Mouse (Mus musculus): Measurements from ENCODE around the gene Gm20388.
A peak's percentile ranks its signal among the peaks of the same experiment; 100 is the strongest.

Gm20388 gene

GRCm38 (mm10) chr8:121958395-121958794, 2047.8 kb downstream of the Gm20388 start:
- DNase-seq, result no peak

DNA sequence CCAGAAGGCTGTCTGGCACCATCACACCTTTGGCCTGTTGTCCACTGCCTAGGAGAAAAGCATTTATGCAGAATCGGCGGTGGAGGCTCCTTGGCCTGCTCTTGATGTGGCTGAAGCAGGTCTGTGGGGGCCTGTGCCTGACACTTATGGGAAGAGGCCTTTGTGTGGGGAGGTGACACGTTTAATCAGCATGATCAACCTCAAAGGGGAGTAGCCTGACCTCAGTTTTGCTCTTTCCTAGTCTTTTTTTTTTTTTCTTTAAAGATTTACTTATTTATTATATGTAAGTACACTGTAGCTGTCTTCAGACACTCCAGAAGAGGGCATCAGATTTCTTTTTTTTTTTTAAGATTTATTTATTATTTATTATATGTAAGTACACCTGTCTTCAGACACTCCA, 2052.3 kb downstream of the Gm20388 start:
- no peak for DNase-seq

GRCm38 (mm10) chr8:121964716-121965512, 2054.3 kb downstream of the Gm20388 start:
- no peak for DNase-seq

GRCm38 (mm10) chr8:121966110-121966509, 2055.5 kb downstream of the Gm20388 start:
- no peak for DNase-seq

DNA sequence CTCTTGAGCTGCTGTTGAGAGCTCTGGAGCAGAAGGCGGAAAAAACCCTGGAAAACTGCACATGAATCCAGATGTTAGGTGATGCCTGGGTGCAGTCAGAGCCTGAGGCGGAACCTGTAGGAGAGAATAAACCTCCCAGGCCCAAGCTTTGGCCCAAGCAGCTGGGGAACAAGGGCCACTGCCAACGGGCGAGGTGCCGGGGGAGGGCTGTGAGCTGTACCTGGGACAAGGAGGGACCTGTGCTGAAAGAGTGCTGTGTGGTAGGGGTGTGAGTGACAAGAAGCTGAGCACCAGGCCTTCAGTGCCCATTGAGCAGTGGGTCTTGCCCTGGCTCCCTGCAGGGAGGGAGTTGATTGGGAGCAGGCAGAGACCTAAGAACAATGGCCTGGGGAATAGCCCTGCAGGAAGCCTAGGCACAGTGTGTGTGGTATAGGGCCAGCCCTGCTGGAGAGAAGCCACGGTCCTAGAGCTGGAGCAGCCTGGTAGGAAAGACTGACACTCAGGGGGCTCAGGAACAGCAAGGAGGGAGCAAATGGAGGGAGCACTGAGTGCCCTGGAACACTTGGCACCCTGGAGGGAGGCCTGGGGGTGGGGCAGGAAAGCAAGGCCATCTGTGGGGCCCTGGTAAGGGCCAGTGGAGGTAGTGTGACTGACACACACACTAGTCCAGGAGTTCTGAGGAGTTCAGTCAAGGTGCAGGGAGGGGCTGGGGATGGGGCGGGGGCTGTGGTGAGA, 2056.2 kb downstream of the Gm20388 start:
- DNase-seq, result no peak

GRCm38 (mm10) chr8:121967977-121968376, 2057.3 kb downstream of the Gm20388 start:
- DNase-seq, result no peak

DNA sequence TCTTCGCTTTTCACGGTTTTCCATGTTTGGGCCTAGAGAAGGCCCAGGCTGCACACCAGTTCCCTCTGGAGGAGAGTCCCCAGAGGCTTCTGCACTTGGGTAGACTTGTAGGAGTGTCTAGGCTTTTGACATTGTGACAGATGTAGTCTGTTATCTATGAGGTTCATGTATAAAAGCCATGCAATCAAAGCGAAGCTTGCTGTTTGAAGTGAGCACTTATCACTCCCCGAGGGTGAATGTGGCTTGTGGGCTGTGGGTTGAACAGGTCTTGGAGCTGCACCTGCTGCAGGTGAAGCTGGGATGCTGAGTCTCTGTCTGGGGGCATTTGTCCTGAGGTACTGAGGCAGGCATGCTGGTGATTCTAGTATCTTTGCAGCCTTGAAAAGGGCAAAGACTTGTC, 2057.9 kb downstream of the Gm20388 start:
- no peak for DNase-seq

- DNase-seq, result no peak
Observed at GRCm38 (mm10) chr8:121970225-121970624, 2059.6 kb downstream of the Gm20388 start.

DNA sequence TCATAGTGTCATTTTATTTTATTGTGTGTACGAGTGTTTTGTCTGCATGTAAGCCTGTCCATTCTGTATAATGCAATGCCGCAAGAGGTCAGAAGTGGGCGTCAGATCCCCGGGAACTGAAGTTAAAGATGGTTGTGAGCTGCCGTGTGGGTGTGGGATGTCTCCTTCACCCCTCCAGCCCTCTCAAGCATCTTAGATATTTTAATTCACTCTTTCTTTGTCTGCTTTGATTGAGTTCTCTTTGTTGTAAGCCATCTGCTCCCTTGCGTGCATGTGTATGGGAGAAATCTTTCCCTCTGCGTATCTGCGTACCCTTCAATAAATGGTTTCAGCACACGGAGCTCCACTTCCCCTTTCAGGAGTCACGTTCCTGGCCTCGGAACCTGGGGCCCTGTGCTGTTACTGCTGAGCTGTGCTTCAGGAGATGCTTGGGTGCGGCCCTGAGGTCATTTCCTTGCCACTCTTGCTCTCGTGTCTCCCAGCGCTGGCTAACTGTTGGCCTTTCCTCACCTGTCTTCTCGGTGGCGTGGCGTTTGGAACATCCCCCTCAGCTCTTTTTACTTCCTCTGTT, 2060.9 kb downstream of the Gm20388 start:
- DNase-seq, result no peak

DNA sequence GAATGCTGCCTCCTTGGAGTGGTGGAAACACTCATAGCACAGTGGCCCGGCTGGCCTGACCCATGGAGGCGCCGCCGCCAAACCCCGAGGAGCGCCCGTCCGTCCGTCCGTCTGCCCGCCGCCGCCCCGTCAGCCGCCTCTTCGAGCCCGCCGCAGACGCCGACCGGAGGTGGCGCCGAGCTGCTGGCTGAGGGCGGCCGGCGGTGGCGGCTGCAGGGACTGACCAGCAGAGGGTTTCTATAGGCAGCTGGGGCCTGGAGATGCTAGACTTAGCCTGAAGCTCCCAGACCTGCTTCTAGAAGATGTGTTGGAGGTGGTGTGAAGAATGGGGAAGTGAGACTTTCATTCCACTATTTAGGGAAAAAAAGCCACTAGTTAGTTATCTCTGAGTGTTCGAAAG, 2063.3 kb downstream of the Gm20388 start:
- DNase-seq, result no peak

DNA sequence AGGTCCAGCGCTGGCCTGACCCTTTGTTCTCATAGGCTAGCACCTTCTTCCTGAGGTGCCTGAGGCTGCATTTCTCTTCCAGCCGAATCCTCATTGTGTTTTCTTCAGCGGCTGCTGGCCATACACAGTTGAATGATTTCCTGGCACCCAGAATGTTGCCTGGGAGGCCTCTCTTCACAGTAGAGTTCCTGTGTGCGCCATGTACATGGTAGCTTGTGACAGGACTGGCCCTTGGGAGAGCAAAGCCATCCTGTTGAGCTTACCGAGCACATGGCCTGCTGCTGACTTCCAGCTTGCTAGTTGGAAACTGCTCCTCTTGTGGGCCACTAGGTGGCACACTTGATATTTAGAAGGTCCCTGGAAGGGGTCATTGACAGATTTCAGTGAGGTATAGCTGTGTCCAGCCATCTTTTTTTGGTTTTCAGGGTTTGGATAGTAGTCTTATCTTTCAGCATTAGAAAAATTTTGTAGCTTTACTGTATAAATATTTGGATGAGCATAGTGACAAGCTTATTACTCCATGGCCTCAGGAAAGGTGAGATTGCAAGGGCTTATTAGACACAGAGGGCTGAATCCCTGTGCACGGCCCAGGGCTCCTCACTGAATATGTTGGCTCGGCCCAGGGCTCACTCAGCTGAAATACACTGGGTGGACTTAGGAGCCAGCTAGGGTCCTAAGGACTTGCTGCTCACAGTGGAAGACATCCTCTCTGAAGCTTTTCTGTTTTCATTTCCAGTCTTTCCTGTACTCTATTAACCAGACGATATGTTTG, 2067.4 kb downstream of the Gm20388 start:
- DNase-seq, result peak; percentile 69 to 80

DNA sequence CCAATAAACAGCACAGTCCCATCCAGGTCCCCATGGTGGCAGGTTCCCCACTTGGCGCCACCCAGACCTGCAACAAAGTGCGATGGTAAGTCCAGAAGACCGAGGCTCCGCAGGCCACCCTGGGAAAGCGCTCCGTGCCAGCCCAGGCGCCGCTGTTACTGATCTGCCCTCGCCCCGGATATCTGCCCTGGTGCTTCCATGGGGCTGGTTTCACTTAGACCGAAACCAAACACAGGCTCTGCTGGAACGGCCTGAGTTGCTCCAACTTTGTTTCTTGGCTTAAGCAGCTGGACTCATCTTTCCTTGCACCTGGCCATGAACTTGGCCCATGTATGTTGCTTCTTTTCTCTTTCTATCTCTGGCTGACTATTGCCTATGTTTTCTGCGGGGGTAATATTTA, 2068.0 kb downstream of the Gm20388 start:
- no peak for DNase-seq

GRCm38 (mm10) chr8:121980792-121981519, 2070.3 kb downstream of the Gm20388 start:
- DNase-seq, result no peak

GRCm38 (mm10) chr8:121981520-121981895, 2070.9 kb downstream of the Gm20388 start:
- peak; percentile 60 to 65 for DNase-seq

- no peak for DNase-seq
Observed at GRCm38 (mm10) chr8:121985673-121986072, 2075.0 kb downstream of the Gm20388 start.

- no peak for DNase-seq
Observed at GRCm38 (mm10) chr8:121987892-121988291, 2077.3 kb downstream of the Gm20388 start.

- no peak for DNase-seq
Observed at GRCm38 (mm10) chr8:121990506-121991255, 2080.0 kb downstream of the Gm20388 start.

- DNase-seq, result no peak
Observed at GRCm38 (mm10) chr8:121991611-121992010, 2081.0 kb downstream of the Gm20388 start.

DNA sequence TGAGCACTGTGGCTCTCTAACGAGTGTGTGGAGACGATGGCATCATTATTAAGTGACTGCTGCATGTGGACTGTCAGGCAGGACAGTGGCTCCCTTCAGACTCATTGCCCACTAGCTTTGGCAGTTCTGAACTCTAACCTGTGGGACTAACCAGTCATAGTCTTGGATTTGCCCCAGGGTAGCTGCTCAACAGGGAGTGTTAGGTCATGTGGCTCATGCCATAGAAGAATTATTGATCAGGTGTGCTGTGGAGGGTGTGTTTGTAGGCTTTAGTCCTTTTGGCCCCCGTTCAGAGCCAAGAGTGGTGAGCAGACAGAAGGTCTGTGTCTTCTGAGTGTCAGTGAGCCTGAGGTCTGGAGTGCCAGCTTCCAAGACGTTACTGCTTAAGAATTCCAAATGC, 2082.3 kb downstream of the Gm20388 start:
- DNase-seq, result no peak

- DNase-seq, result no peak
Observed at GRCm38 (mm10) chr8:121995112-121995511, 2084.5 kb downstream of the Gm20388 start.

DNA sequence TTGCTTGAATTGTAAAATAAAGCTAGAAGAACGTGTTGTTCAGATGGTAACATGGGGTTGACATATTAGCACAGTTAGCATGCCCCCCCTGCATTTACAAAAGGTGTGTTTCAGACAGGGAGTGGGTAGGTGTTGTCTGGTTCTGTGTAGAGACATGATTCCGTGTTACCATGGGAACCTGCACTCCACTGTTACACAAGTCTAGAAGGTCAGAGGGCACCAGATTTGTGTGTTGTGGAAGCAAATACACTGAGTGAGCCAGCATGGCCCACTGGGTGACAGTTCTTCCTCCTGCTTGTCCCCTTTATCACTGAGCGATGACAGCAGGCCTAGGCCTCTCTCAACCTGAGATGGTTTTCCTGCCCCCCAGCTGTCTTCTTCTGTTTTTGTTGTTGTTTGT, 2085.3 kb downstream of the Gm20388 start:
- no peak for DNase-seq

- DNase-seq, result no peak
Observed at GRCm38 (mm10) chr8:121998631-121999030, 2088.0 kb downstream of the Gm20388 start.
